Comparison of ENCODE assay signal across 17 mouse cellular contexts in the genomic region with DNA sequence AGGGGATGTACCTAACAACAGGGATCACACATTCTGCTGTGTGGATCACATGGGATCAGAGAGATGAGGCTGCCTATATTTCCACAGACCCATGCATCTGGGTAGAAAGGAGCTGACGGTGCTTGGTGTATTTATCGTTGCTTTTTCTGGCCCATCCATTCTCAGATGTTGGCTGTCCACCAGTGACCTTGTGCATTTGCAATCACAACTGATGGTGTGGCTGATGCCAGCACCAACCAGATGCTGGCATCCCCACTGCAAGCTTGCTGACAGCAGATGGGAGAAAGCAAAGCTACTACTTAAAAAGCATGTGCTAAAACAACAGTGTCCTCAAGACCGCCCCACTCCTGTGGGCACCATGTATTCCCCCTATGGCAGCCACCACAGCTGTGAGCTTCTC.
A peak's percentile ranks its signal among the peaks of the same experiment; 100 is the strongest.
DNase-seq lines count a peak whose midpoint lies in the region; TF ChIP-seq lines count a peak whose summit lies in the region.
"Had no signal": no experiment of that assay in that cellular context is flagged by ENCODE, and none has a peak within 500 bp of the region (broad histone marks: within the 10 kb centered on the region; RNA-seq: fewer than 3 reads in every experiment).

No protein-coding gene starts in this region.

- H3K4me3 ChIP-seq in olfactory bulb, adult 2 months (ENCODE audit: insufficient read depth, low read depth, low read length), result no peak overlapping the region
- H3K4me3 ChIP-seq: forebrain, embryonic 10.5 days; forebrain, embryonic 13.5 days; heart, adult 2 months; hindbrain, embryonic 12.5 days; hindbrain, embryonic 15.5 days had no signal

- WGBS in olfactory bulb, adult 2 months, result 46% methylated on average over 3 of the region's 3 CpGs

- H3K27ac ChIP-seq in olfactory bulb, adult 2 months (ENCODE audit: insufficient read depth, low read depth, low read length), result peak overlapping the region; percentile 28
- H3K27ac ChIP-seq: forebrain, embryonic 10.5 days; forebrain, embryonic 13.5 days; heart, adult 2 months; hindbrain, embryonic 12.5 days; hindbrain, embryonic 15.5 days had no signal

- TF ChIP-seq POLR2A in olfactory bulb, adult 2 months (IDR thresholded peaks at IDR 0.05; ENCODE audit: insufficient read depth, low read depth, low read length), result no peak

- H3K4me1 ChIP-seq in olfactory bulb, adult 2 months (ENCODE audit: control insufficient read depth, insufficient read depth, low read length), result peaks cover 5% of the 10 kb centered on the region; the same call in 1 of the 2 replicates
- H3K4me1 ChIP-seq: forebrain, embryonic 10.5 days; forebrain, embryonic 13.5 days; hindbrain, embryonic 12.5 days; hindbrain, embryonic 15.5 days had no signal

- DNase-seq in heart, adult 11 months, result peak; percentile 80
- no peak for DNase-seq in heart, adult 8-10 months (ENCODE audit: low spot score)
- peak; percentile 57 for DNase-seq in adipocyte (ENCODE audit: low spot score)
- DNase-seq in thymus, postnatal 25 days, result no peak
- DNase-seq in kidney, postnatal 10 days, result no peak
- DNase-seq: adrenal gland, adult 2 months; adrenal gland, postnatal 14 days; cerebellum, adult 2 months; cerebellum, adult 9-11 months; cerebellum, postnatal 25 days; gastrocnemius, postnatal 25 days; heart, adult 2 months had no signal

- TF ChIP-seq CTCF in olfactory bulb, adult 2 months (IDR thresholded peaks at IDR 0.05; ENCODE audit: insufficient read depth, low read depth, low read length), result no peak

Comparison
In these comparisons a context has a peak if more than half of its experiments do, and no peak if none do; other contexts are left out.
1. DNase-seq: peak in heart, adult 11 months (single experiment) and adipocyte (single experiment); none in heart, adult 8-10 months (single experiment), thymus, postnatal 25 days (single experiment) and kidney, postnatal 10 days (single experiment).